Mouse (Mus musculus) stomach, postnatal 0 days (tissue): ENCODE results near the gene Polr3h. TPM values are rescaled to one million over a fixed set of nuclear protein-coding genes. Genes with fewer than 3 reads are reported as not detected.

ENCODE experiments used
- ATAC-seq: fragments of 200-750 bp; cut with Nextera tagmentation; 2 replicates; pipeline ENCODE4 v1.8.0; 2017; ENCODE audit not compliant: low FRiP score, low TSS enrichment
- DNase-seq: peaks from one replicate; pipeline ENCODE4 v3.0.0-alpha.2; 2016; ENCODE audit warnings: low spot score
- H3K27ac ChIP-seq: fragments of 300-500 bp; sonication (generic); replicated peaks from 2 replicates; pipeline ENCODE4 v1.5.1; 2014; ENCODE audit warnings: mild to moderate bottlenecking, control low read depth
- H3K27me3 ChIP-seq: fragments of 300-500 bp; sonication (generic); 2 replicates; pipeline ENCODE4 v1.6.1; 2014; ENCODE audit warnings: low read length; ENCODE audit not compliant: control insufficient read depth, insufficient read depth
- H3K36me3 ChIP-seq: fragments of 300-500 bp; sonication (generic); 2 replicates; pipeline ENCODE4 v1.6.1; 2014; ENCODE audit warnings: low read length, mixed read lengths; ENCODE audit not compliant: control insufficient read depth, insufficient read depth
- H3K4me1 ChIP-seq: fragments of 300-500 bp; sonication (generic); replicated peaks from 2 replicates; pipeline ENCODE4 v1.6.1; 2014; ENCODE audit warnings: antibody characterized with exemption; ENCODE audit not compliant: control insufficient read depth, insufficient read depth
- H3K4me2 ChIP-seq: fragments of 300-500 bp; sonication (generic); replicated peaks from 2 replicates; pipeline ENCODE4 v1.6.1; 2014; ENCODE audit warnings: low read depth, mild to moderate bottlenecking, control low read depth, moderate library complexity
- H3K4me3 ChIP-seq: fragments of 300-500 bp; sonication (generic); 2 replicates; pipeline ENCODE4 v1.5.1; 2014; ENCODE audit warnings: low read depth, low read length, control low read depth
- H3K9ac ChIP-seq: fragments of 300-500 bp; sonication (generic); 2 replicates; pipeline ENCODE4 v1.6.1; 2014; ENCODE audit warnings: mild to moderate bottlenecking, low read length, control low read depth, mixed read lengths
- H3K9me3 ChIP-seq: fragments of 300-500 bp; sonication (generic); 2 replicates; pipeline ENCODE4 v1.6.1; 2016; ENCODE audit warnings: low read length; ENCODE audit not compliant: control insufficient read depth
- CTCF ChIP-seq: IDR thresholded peaks from 2 replicates; pipeline ENCODE4 v1.5.1; 2016; ENCODE audit warnings: antibody characterized with exemption, low read depth, mild to moderate bottlenecking, moderate library complexity
- EP300 ChIP-seq: optimal IDR thresholded peaks from 2 replicates; pipeline ENCODE3; 2016; ENCODE audit warnings: antibody characterized with exemption
- WGBS: fragments of 180-500 bp; shearing (Covaris S2); extraction: QIAGEN DNeasy Blood & Tissue Kit; methylation state at CpG from one replicate; pipeline ENCODE4 v1.1.7; 2014; 5-methylcytosine and 5-hydroxymethylcytosine counted together
- polyA plus RNA-seq: library from polyadenylated mRNA; unstranded; fragments of >200 nt; fragmentation: Nextera tagmentation; extraction: Ambion mirVana; gene quantifications from 2 replicates; pipeline ENCODE4 v1.2.1, GENCODE M21; 2015

Polr3h gene
- polyA plus RNA-seq, 1 experiment from 2014 or later: 65.6 TPM

- Histone ChIP-seq H3K4me1 (no peaks in the 10 kb centered on the region), H3K36me3 (no peaks in the 10 kb centered on the region), H3K4me2 (peak within 1 kb of the TSS; percentile 98), H3K9ac (peak within 1 kb of the TSS; percentile 80), H3K9me3 (no peaks in the 10 kb centered on the region), H3K27me3 (no peaks in the 10 kb centered on the region), H3K4me3 (peak within 1 kb of the TSS; percentile 72), H3K27ac (peak within 1 kb of the TSS; percentile 91)
- ATAC-seq (peak; percentile 96), DNase-seq (peak; percentile 100)
- TF ChIP-seq CTCF: peak; percentile 86
- TF ChIP-seq EP300: no peak
- under 1% methylated on average over 68 of the region's 77 CpGs for WGBS
Measured at GRCm38 (mm10) chr15:81960171-81961077, 34.4 kb upstream of the Polr3h start, which contains the start of gene Pmm1. Gene Pmm1, minus strand, starts transcription at chr15:81960930.

- ATAC-seq (no peak), DNase-seq (no peak)
- TF ChIP-seq EP300: no peak
- no peak for TF ChIP-seq CTCF
- Histone ChIP-seq H3K36me3 (peaks cover 5% of the 10 kb centered on the region), H3K9me3 (no peaks in the 10 kb centered on the region), H3K4me2 (no peak overlapping the region), H3K9ac (no peak overlapping the region), H3K27ac (no peak overlapping the region), H3K4me3 (no peak overlapping the region), H3K4me1 (no peaks in the 10 kb centered on the region), H3K27me3 (no peaks in the 10 kb centered on the region)
- 73% methylated on average over 3 of the region's 3 CpGs for WGBS
Measured at GRCm38 (mm10) chr15:81958906-81959305, 32.9 kb upstream of the Polr3h start.

GRCm38 (mm10) chr15:81957598-81957997, 31.6 kb upstream of the Polr3h start:
- TF ChIP-seq CTCF: no peak
- TF ChIP-seq EP300: no peak
- no peaks in the 10 kb centered on the region for H3K27me3 ChIP-seq
- 80% methylated on average over 11 of the region's 11 CpGs for WGBS
- DNase-seq (no peak), ATAC-seq (no peak)
- no peak overlapping the region for H3K4me3 ChIP-seq
- no peaks in the 10 kb centered on the region for H3K9me3 ChIP-seq
- H3K4me2 ChIP-seq: no peak overlapping the region
- H3K27ac ChIP-seq: no peak overlapping the region
- H3K9ac ChIP-seq: no peak overlapping the region
- peaks cover 5% of the 10 kb centered on the region for H3K36me3 ChIP-seq
- H3K4me1 ChIP-seq: no peaks in the 10 kb centered on the region

- Histone ChIP-seq H3K4me2 (no peak overlapping the region), H3K4me3 (no peak overlapping the region), H3K9ac (no peak overlapping the region), H3K27me3 (no peaks in the 10 kb centered on the region), H3K27ac (no peak overlapping the region), H3K9me3 (no peaks in the 10 kb centered on the region), H3K36me3 (peaks cover 5% of the 10 kb centered on the region), H3K4me1 (no peaks in the 10 kb centered on the region)
- TF ChIP-seq CTCF (peak; percentile 93), EP300 (no peak)
- WGBS: 60% methylated on average over 8 of the region's 8 CpGs
- no peak for ATAC-seq
- DNase-seq: peak; percentile 64
Measured at GRCm38 (mm10) chr15:81956457-81956856, 30.4 kb upstream of the Polr3h start.

- WGBS: 93% methylated on average over 15 of the region's 15 CpGs
- Histone ChIP-seq H3K4me2 (no peak overlapping the region), H3K4me1 (no peaks in the 10 kb centered on the region), H3K9ac (no peak overlapping the region), H3K27ac (no peak overlapping the region), H3K9me3 (no peaks in the 10 kb centered on the region), H3K4me3 (no peak overlapping the region), H3K27me3 (no peaks in the 10 kb centered on the region), H3K36me3 (peaks cover 5% of the 10 kb centered on the region)
- ATAC-seq: no peak
- DNase-seq: no peak
- TF ChIP-seq EP300: no peak
- no peak for TF ChIP-seq CTCF
Measured at GRCm38 (mm10) chr15:81955414-81955813, 29.4 kb upstream of the Polr3h start.

- H3K36me3 ChIP-seq: peaks cover 5% of the 10 kb centered on the region
- H3K4me1 ChIP-seq: no peaks in the 10 kb centered on the region
- no peaks in the 10 kb centered on the region for H3K27me3 ChIP-seq
- no peaks in the 10 kb centered on the region for H3K9me3 ChIP-seq
- WGBS: 86% methylated on average over 6 of the region's 6 CpGs
- TF ChIP-seq EP300: no peak
- no peak for TF ChIP-seq CTCF
- ATAC-seq: no peak
- no peak for DNase-seq
- H3K4me3 ChIP-seq: no peak overlapping the region
- no peak overlapping the region for H3K4me2 ChIP-seq
- H3K9ac ChIP-seq: no peak overlapping the region
- H3K27ac ChIP-seq: no peak overlapping the region
Measured at GRCm38 (mm10) chr15:81954716-81955115, 28.7 kb upstream of the Polr3h start.
